Mouse (Mus musculus): ENCODE data around the gene Syn1.
A peak's percentile ranks its signal among the peaks of the same experiment; 100 is the strongest.

The Syn1 gene

DNA sequence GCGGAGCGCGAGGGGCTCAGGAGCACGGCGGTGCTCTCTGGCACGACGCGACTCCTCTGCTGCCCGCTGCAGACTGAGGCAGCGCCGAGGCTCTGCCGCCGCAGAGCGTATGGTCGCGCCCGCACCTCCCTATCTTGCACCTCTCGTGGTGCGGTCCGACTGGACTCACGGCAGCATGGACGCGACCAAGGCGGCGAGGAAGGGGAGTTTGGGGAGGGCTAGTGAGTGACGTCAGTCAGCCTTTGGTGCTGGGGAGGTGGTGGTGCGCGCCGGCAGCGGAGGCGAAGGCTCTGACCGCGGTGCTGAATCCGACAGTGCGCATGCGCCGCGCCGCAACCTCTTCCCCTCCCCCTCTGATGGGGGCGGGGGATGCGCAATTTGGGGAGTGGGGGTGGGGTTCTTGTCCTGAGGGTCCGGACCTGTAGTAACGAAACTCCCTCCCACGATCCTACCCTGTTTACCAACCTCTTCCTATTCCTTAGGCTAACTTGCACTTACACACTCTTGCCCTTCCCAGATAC, at the start of gene Syn1:
Gene Syn1 (minus strand): TSS at position 161 of the 521 bp plus-strand sequence.
- DNase-seq (ENCODE audit: low spot score in 2 of 2): peak; percentile 49 to 73

DNA sequence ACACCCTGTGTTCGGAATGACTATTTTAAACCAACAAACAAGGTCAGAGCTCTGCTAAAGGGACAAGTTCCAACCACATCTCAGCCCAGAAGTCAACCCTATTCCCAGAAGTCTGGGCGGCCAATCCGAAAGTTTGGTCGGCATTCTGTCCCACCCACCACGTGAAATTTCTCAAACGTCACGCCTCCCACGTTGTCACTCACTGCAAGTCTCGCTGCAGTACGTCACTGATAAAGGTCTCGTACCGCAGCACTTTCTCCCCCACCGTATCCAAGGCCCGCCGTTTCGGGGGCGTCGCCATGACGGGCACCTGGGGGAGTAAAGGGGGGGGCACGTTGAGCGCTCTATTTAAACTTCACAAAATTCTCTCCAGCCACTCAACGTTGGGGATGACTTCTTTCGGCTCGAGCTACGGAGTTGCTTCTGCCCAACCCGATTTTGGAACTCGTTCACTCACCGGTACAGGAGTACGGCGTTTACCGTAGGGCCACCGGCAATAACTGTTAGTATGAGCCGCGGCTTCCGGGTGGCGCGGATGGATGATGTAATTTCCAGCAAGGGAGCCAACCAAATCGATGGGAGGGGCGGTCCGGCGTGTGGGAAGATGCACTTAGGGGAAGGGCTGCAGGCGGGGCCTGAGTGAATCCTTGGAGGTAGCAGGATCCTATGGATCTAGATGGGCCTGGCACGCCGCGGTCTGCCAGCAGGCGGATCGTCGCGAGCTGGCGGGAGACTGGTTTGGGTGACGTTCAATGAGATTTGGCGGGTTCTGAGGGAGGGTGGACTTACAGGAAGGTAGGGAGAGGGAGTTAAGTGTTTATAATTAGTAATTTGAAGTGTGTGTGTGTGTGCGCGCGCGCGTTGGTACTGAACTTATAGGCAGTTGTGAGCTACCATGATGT, 40.9 kb upstream of the Syn1 start, which contains the start of gene Uxt:
Gene Uxt (minus strand): TSS at position 541 of the 902 bp plus-strand sequence.
- DNase-seq (ENCODE audit: low spot score in 2 of 2): peak; percentile 84 to 87

DNA sequence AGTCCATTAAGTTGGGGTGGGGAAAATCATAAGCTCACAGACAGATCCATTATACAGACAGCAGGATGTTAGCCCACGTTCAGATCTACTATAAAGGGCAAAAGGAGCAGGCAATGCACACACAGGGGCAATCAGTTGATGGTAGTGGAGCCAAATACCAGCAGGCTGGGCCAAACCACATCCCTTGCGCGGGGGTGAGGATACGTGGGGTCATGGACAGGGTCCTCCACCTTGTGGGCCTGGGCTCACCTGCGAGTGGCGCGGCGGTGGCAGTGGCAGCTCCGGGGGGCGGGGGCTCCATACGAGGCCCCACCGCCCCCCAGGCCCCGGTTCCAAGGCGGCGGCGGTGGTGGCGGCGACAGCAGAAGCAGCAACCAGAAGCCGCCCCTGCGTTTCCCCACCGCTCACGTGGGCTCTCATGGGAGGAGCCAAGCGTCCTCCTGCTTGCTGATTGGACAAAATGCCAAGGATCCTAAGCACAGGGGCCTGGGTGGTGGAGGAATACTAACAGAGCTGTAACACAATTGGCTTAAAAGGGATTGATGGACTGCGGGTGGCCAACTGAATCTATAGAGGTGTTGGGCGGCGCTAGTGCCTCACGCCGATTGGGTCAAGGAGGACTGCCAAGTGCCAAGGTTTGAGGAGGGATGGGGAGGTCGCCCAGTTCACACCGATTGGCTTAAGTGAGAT, 29.5 kb upstream of the Syn1 start, which contains the start of gene Elk1:
Gene Elk1 (minus strand): TSS at position 418 of the 690 bp plus-strand sequence.
- peak; percentile 77 to 83 for DNase-seq (ENCODE audit: low spot score in 2 of 2)

DNA sequence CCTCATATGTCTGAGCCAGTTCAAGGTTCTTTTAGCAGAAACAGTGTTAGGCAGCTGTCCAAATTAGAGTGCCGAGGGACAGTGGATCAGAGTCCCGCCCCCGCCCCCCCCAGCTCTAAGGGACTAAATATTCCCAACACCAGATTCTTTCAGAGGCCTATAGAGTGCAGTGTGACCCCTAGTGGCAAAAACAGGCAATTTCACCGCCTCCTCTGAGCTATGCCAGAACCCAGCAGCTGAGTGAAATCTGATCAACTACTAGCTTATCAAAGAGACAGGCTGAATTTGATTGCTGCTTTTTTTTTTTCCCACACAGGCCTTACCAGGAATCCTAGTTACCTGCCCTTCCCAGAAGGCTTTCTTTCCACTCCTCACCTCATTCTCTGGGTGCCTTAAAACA, 25.3 kb upstream of the Syn1 start:
- peak; percentile 22 to 64 for DNase-seq (ENCODE audit: low spot score in 2 of 2)

DNA sequence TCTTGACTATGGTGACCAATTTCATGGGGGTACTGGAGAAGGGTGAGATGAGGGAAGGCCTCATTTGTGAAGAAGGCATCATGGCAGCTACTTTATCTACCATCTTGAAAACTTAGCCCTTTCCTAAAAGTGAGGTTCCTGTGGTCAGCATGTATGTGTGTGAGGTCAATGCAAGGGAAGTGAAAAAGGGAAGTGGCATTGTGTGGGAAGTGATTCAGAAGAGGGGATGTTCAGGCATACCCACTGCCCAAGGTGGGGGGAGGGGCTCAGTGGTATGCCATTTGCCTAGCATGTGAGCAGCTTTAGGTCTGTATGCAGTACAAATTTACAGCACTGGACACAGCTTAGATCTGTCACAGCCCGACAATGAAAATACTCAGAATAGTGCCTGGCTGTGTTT, 11.2 kb upstream of the Syn1 start:
- peak; percentile 50 to 69 for DNase-seq (ENCODE audit: low spot score in 2 of 2)

DNA sequence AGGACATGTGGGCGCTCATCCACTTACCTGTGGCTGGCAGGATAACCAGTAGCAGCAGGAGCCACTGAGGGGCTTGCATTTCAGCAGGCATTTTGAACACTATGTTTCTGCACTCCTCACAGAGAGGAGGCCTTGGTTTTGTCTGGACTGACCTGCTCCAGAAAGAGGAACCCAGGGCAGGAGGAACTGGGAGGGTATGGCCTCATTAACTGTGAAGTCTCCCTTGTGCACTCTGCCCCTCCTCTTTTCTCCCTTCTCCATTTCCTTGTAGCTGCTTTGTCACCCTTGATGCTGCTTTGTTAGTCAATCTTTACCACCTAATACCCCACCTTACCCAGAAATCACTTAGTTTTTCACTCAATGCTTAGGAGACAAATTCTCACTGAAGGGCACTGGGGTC, 10.6 kb upstream of the Syn1 start, which contains the start of gene Cfp:
Gene Cfp (minus strand): TSS at position 192 of the 400 bp plus-strand sequence.
- DNase-seq (ENCODE audit: low spot score in 2 of 2): peak in 1 of 2 experiments; percentile 11

DNA sequence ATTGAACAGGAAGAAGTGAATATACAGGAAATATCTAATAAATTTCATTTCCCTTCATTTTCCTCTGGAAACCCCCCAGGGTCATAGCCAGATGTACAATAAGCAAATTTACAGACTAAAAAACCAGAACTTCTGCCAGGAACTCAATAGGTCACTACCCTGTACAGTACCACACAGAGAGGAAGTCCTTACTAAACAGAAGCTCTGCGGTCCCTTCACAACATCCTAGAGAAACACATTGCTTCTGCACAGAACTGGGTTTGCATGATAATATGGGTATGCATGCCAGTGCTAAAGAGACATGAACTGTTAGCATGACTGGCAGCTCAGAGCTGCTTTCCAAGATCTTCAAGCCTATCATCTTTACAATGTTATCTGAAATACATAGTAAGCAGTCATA, 9.1 kb upstream of the Syn1 start:
- no peak for DNase-seq (ENCODE audit: low spot score in 2 of 2)

DNA sequence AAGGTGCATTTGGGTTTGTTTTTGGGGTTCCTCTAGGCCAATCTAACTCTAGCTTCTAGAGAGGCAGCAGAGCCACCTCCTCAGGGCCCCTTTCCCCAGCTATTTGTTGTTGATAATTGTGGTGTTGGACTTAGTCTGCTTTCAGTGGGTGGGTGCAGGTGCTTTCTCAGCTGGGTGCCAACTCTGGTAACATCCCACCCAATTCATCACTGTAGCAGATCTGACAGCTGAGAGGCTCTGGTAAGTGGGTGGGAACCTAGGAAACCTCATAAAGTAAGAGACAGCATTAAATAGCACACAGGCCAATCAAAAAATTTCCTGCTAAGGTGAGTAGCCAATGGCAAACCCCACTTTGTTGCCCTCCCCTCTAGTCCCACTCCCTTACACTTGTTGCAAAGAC, 4.2 kb upstream of the Syn1 start:
- DNase-seq (ENCODE audit: low spot score in 2 of 2): no peak

DNA sequence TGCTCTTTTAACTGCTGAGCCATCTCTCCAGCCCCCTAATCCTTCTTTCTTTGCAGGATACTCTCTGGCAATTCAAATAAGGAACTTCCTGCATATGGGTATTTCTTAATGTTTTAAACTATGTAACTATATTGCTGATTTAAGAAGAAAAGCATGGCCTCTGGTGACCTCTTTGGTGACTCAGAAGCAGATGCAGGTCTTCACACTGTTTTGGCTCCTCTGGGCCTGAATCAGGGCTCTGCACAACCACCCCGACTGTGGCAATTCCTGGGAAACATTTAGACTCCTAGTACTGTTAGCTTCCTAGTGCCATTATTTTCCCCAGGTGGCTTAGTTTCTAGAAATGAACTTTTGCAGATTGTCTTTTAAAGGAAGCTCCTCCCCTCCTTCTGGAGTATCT, 2.7 kb upstream of the Syn1 start:
- DNase-seq (ENCODE audit: low spot score in 2 of 2): no peak

DNA sequence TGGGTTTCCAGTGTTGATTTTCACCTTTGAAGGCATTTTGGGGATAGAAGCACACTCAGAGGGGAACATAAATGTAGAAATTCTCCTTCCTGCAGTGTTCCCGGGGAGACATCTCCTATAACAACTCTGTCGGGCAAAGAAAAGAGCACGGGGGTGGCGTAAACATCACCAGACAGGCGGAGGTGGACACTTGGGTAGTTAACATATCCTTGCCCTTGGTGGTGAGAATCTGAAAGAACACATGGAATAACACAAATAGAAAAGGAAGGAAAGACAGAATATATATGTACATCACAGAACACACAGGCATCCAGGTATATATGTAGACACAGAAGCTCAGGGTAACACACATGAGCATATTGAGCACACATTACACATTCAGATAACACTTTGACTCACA, 562 bp upstream of the Syn1 start:
- DNase-seq (ENCODE audit: low spot score in 2 of 2): no peak

DNA sequence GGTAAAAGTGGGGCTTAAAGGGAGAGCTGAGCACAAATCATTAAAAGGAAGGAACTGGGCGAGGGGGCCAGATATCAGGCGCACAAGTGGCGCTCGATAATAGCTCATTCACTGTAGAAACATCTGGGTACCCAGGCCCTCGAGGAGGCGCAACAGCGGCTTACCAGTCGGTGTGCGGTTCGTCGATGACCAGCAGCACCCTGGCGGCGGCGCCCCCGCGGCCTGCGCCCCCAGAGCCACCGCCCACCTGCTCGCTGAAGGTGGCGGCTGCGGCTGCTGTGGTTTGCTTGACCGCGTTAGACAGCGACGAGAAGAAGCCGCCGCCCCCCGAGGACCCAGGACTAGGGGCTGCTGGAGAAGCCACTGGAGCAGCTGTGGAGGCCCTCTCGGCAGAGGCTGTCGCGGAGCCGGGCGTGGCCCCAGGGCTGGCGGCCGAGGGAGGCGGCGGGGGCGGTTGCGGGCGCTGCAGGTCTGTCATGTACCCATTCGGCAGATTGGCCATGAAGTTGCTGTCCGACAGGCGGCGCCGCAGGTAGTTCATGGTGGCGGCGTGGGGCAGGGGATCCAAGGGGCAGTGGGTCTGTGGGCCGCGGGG, 458 bp downstream of the Syn1 start:
- peak; percentile 11 to 62 for DNase-seq (ENCODE audit: low spot score in 2 of 2)

DNA sequence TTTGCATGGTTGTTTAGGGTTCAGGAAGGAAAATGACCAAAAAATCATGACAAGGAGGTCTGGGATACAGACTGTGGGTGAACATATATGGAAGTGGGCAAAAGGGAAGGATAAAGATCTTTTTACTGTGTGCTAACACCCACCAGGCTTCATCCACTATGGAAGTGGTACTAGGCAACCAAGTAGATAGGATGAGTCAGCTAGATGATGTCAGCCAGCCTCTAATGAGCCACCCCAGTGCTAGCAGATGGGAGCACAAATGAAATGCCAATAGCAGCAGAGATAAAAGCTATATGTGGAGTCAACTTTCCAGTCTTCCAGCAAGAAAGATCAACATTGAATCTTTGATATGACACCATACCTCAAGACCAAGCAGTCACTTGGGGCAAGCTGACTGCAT, 5.7 kb downstream of the Syn1 start:
- DNase-seq (ENCODE audit: low spot score in 2 of 2): peak in 1 of 2 experiments; percentile 13

DNA sequence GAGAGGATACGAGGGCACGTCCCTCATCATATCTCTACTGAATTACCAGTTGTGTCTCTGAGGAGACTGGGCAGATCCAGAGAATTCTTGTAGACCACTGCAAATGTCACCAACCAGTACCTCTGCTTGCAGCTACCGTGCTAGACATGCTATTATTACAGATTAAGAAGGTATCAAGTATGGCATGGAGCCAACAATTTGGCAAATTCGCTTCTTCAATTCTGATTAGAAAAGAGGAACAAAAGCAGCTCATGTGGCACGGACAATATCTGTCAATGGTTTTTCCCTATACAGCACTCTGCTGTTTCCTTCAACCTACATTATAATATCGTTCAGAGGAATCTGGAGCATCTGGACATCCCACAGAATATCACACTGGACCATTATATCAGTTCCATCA, 7.1 kb downstream of the Syn1 start:
- no peak for DNase-seq (ENCODE audit: low spot score in 2 of 2)

DNA sequence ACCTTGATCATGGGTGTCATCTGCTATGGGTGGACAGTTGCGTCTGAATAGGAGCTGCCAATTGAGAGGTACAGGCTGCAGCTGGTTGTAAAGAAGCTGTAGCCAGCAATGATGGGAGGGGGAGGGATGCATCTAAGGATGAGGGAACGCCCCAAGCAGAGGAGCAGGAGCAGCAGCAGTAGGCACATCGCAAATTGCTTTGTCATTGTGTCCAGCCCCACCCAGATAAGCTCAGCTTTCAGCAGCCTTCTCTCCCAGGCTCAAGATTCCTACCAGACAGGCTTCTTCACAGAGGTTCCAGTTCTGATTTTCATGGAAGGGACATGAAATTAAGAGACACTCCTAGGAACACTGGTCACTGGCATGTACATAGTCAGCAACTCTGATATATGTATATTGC, 10.7 kb downstream of the Syn1 start:
- no peak for DNase-seq (ENCODE audit: low spot score in 2 of 2)

DNA sequence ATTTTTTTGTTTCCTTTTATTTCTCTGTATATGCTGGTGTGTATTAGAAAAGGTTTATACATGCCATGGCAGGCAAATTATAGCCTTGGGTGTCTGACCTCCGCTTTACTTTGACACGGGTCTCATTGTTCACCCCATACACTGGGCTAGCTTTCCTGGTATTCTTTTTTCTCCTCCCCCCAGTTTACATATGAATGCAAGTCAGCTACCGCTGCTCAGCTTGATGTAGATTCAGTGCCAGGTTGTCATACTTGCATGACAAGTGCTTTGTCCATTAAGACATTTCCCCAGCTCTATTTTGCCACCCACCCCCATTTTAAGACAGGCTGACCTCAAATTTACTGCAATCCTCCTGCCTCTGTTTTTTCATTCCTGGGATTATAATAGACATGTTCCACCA, 45.6 kb downstream of the Syn1 start:
- DNase-seq (ENCODE audit: low spot score in 2 of 2): no peak

DNA sequence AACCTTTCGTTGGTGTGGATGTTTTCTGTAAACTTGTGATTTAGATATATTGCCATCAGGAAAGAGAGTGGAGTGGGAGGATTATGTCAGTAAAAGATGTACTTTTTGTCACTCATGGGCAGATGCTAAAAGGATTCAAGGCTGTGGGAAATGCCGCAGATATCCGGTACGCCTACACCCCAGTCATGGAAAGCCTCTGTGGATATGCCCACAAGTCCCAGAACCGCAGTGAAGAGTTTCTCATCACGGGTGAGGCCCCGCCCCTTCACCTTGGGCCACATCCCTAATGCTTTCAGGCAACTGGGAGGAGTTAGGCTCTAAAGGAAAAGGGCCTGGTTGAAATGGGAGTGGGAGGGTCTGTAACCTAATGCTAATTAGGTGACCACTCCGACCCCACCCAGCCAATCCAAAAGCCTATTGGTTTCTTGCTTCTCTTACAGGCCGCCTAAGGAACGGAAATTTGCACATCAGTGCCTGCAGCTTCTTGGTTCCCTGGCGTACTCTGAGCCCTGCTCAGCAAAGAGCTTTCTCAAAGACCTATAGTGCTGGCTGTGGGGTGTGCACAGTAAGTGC, 47.8 kb downstream of the Syn1 start:
- DNase-seq (ENCODE audit: low spot score in 2 of 2): no peak

DNA sequence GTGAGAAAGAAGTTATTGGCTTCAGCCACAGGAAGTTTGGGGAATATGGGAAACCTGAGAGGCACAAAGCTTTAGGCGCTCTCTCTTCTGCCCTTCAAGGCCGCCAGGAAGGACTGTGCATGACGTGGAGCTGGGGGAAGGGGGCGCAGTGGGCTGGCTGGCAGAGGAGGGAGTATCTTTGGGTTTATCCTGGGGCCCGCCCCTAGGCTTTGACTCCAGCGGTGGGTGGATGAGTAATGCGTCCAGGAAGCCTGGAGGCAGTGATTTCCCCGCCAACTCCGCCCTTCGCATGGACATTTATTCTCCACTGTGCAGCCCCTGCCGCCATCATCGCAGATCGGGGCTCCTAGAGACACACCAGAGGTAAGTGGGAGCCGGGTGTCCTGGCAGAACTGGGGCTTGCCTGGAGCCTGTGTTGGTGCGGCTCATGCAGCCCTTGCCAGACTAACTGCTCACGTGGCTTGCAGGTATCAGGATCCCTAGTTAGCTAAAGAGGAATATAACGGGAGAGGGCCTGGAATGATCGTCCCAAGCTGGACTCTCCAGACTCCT, 50.8 kb downstream of the Syn1 start, which contains the start of gene Timp1:
Gene Timp1 (plus strand): TSS at position 205 of the 552 bp plus-strand sequence.
- no peak for DNase-seq (ENCODE audit: low spot score in 2 of 2)

DNA sequence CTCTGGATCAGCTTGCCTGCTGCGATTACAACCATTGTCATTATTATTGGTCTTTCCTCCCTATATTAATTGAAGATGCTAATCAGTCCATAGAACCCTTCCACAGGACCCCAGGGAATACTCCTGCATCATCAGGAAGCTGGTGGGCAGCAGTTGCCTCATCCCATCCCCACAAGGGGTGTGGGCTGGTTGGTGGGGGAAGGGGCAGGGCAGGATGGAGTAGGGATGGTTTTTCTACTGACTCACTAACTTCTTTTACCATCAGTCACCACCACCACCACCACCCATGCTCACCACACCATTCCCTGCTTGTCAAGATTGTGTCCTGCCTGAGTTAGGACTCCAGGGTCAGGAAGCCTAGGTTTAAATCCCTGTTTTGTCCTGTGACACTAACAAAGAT, 51.6 kb downstream of the Syn1 start:
- no peak for DNase-seq (ENCODE audit: low spot score in 2 of 2)

DNA sequence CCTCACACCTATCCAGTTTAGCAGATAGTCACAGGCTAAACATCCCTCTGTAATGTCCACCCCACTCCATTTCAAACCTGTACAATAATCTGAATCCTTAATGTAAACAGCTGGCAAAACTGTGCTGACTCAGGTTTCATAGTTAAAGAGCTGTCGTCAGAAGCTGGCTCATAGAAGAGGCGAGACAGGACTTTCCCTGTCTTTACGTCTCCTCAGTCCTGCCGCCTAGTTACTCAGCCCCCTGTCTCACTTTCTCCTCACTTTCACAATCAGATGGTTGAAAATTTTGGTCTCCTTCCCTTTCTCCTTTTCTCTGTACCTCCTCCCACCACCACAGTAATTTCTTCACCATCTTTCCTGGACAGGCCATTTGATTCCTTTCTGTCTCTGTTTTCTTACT, 52.7 kb downstream of the Syn1 start:
- DNase-seq (ENCODE audit: low spot score in 2 of 2): no peak

DNA sequence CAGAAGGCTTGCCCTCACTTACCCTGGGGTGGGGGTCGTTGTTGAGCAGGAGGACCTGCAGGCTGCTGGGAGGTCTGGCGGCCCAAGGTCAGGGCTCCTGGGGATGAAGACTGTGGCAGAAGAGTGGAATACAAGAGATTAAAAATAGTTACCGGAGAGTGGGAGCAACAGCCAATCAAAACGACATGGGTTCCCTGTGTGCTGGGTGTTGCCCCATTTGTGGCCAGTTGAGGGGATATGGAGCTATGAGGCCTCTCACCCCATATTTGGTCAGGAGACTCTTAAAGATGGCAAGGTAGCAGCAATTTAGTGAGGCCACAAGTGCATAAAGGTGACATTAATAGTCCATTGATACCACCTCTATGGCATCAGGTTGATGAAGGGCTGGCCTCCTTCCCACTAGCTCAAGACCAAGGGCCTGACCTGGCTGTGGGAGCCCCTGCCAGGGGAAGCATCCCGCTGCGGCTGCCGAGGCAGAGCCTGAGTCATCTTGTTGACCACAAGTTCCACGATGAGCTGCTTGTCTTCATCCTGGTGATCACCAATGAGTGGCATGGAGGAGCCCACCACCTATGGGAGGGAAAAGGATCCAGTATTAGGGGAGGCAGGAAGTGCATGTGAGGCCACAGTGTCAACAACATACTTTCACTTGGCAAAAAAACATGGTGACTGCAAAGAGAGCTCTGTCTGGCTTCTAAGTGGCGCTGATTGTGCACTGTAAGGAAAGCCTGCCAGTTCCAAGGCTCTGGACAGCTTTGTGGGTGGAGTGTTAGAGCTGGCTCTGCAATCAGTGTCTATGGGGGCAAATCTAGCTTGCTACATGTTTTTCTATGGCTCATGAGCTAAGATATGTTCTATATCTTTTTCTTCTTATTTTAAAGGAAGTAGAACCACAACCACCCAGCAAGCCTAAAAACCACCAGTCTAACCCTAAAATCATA, 57.4 kb downstream of the Syn1 start:
- DNase-seq (ENCODE audit: low spot score in 2 of 2): no peak

Measured in spleen, postnatal 4 days (tissue).